Mouse (Mus musculus) cerebellum, adult 8-10 months (tissue): ENCODE measurements around the gene Olfm2.

Source experiments
- DNase-seq: peaks from one replicate; pipeline ENCODE4 v3.0.0; 2022

The Olfm2 gene

GRCm38 (mm10) chr9:20745129-20745966, 801 bp downstream of the Olfm2 start:
- DNase-seq, result no peak

GRCm38 (mm10) chr9:20743946-20744738, 2.0 kb downstream of the Olfm2 start:
- no peak for DNase-seq

GRCm38 (mm10) chr9:20740407-20740806, 5.7 kb downstream of the Olfm2 start:
- DNase-seq, result peak; percentile 52

- no peak for DNase-seq
Observed at GRCm38 (mm10) chr9:20738251-20738999, 7.7 kb downstream of the Olfm2 start.

GRCm38 (mm10) chr9:20737227-20737626, 8.9 kb downstream of the Olfm2 start:
- DNase-seq, result no peak

- no peak for DNase-seq
Observed at GRCm38 (mm10) chr9:20734692-20735091, 11.5 kb downstream of the Olfm2 start.

- no peak for DNase-seq
Observed at GRCm38 (mm10) chr9:20731797-20732196, 14.4 kb downstream of the Olfm2 start.

- DNase-seq, result no peak
Observed at GRCm38 (mm10) chr9:20729451-20729850, 16.7 kb downstream of the Olfm2 start.

- DNase-seq, result no peak
Observed at GRCm38 (mm10) chr9:20727601-20728113, 18.5 kb downstream of the Olfm2 start.

GRCm38 (mm10) chr9:20726859-20727600, 19.1 kb downstream of the Olfm2 start:
- no peak for DNase-seq

GRCm38 (mm10) chr9:20726134-20726858, 19.9 kb downstream of the Olfm2 start:
- no peak for DNase-seq

GRCm38 (mm10) chr9:20721582-20721981, 24.6 kb downstream of the Olfm2 start:
- no peak for DNase-seq

GRCm38 (mm10) chr9:20715332-20715731, 30.8 kb downstream of the Olfm2 start:
- no peak for DNase-seq

GRCm38 (mm10) chr9:20713478-20713987, 32.6 kb downstream of the Olfm2 start:
- DNase-seq, result no peak

GRCm38 (mm10) chr9:20712934-20713477, 33.1 kb downstream of the Olfm2 start:
- no peak for DNase-seq

- no peak for DNase-seq
Observed at GRCm38 (mm10) chr9:20710471-20710870, 35.7 kb downstream of the Olfm2 start.

- no peak for DNase-seq
Observed at GRCm38 (mm10) chr9:20705981-20706380, 40.2 kb downstream of the Olfm2 start.

GRCm38 (mm10) chr9:20705420-20705819, 40.7 kb downstream of the Olfm2 start:
- no peak for DNase-seq

GRCm38 (mm10) chr9:20703832-20704380, 42.2 kb downstream of the Olfm2 start:
- no peak for DNase-seq

GRCm38 (mm10) chr9:20697466-20697865, 48.7 kb downstream of the Olfm2 start:
- DNase-seq, result no peak
